Mouse (Mus musculus) layer of hippocampus, adult 18-20 months (tissue): ENCODE data around the gene Nucb2. TPM values are rescaled to one million over a fixed set of nuclear protein-coding genes. Genes with fewer than 3 reads are reported as not detected.

Experiments
- DNase-seq, 2 experiments: peaks; one replicate each; pipeline ENCODE4 v3.0.0; 2022; ENCODE audit warnings: low spot score in 2 of 2
- long read RNA-seq: library from polyadenylated mRNA; stranded (forward); transcript quantifications from one replicate; pipeline ENCODE4 v2.0.0, GENCODE M21; 2021
- total RNA-seq, 2 experiments: library from RNA; stranded (reverse); gene quantifications; 2 replicates each; pipeline ENCODE4 v1.2.3; 2021

The Nucb2 gene
- 10 to 100 TPM; 19.1 to 20.1 TPM for total RNA-seq
- long read RNA-seq, transcript Nucb2-201 (14 exons, 1,685 nt) = major isoform, 12 of 17 reads
- long read RNA-seq, partial matches to known transcripts = 0 of 17 reads
- long read RNA-seq, other reads (novel, unspliced or antisense) = 3 of 17 reads

GRCm38 (mm10) chr7:116503879-116504817 is at the start of gene Nucb2:
Gene Nucb2, plus strand, starts transcription at chr7:116504369.
- peak; percentile 98 to 100 for DNase-seq

- DNase-seq = no peak
Observed at GRCm38 (mm10) chr7:116456964-116457363, 47.2 kb upstream of the Nucb2 start.

- no peak for DNase-seq
Observed at GRCm38 (mm10) chr7:116457391-116457790, 46.8 kb upstream of the Nucb2 start.

- peak in 1 of 2 experiments; percentile 33 for DNase-seq
Observed at GRCm38 (mm10) chr7:116458985-116459441, 45.2 kb upstream of the Nucb2 start.

GRCm38 (mm10) chr7:116462114-116462513 is 42.1 kb upstream of the Nucb2 start:
- DNase-seq = no peak

- no peak for DNase-seq
Observed at GRCm38 (mm10) chr7:116475836-116476235, 28.3 kb upstream of the Nucb2 start.

GRCm38 (mm10) chr7:116476264-116476663 is 27.9 kb upstream of the Nucb2 start:
- no peak for DNase-seq

- DNase-seq = peak in 1 of 2 experiments; percentile 22
Observed at GRCm38 (mm10) chr7:116483106-116483505, 21.1 kb upstream of the Nucb2 start.

- no peak for DNase-seq
Observed at GRCm38 (mm10) chr7:116483782-116484181, 20.4 kb upstream of the Nucb2 start.

- no peak for DNase-seq
Observed at GRCm38 (mm10) chr7:116484213-116484612, 20.0 kb upstream of the Nucb2 start.

GRCm38 (mm10) chr7:116485062-116485601 is 19.0 kb upstream of the Nucb2 start:
- no peak for DNase-seq

- DNase-seq = no peak
Observed at GRCm38 (mm10) chr7:116491113-116491512, 13.1 kb upstream of the Nucb2 start.

GRCm38 (mm10) chr7:116493267-116494003 is 10.7 kb upstream of the Nucb2 start:
- DNase-seq = no peak

- DNase-seq = no peak
Observed at GRCm38 (mm10) chr7:116494618-116495017, 9.6 kb upstream of the Nucb2 start.

GRCm38 (mm10) chr7:116496760-116497159 is 7.4 kb upstream of the Nucb2 start:
- no peak for DNase-seq

- no peak for DNase-seq
Observed at GRCm38 (mm10) chr7:116504818-116505170, 625 bp downstream of the Nucb2 start.

GRCm38 (mm10) chr7:116514030-116514429 is 9.9 kb downstream of the Nucb2 start:
- DNase-seq = no peak

- no peak for DNase-seq
Observed at GRCm38 (mm10) chr7:116514546-116514945, 10.4 kb downstream of the Nucb2 start.

GRCm38 (mm10) chr7:116515059-116515458 is 10.9 kb downstream of the Nucb2 start:
- no peak for DNase-seq

GRCm38 (mm10) chr7:116515514-116516135 is 11.5 kb downstream of the Nucb2 start:
- DNase-seq = no peak

- no peak for DNase-seq
Observed at GRCm38 (mm10) chr7:116517240-116517639, 13.1 kb downstream of the Nucb2 start.
